Mouse (Mus musculus): ENCODE data around the gene Sema4c.

- TF ChIP-seq CTCF (IDR thresholded peaks at IDR 0.05; ENCODE audit: low read depth, low read length) = no peak
- no peak for TF ChIP-seq POLR2AphosphoS5 (IDR thresholded peaks at IDR 0.05; ENCODE audit: insufficient replicate concordance, low read depth, low read length)
- no peak for TF ChIP-seq GATA1 (IDR thresholded peaks at IDR 0.05; ENCODE audit: borderline replicate concordance, low read length)
- TF ChIP-seq TAL1 (conservative IDR thresholded peaks at IDR 0.05; ENCODE audit: low read depth, low read length) = no peak
- no peak for TF ChIP-seq GATA2 (IDR thresholded peaks at IDR 0.05; ENCODE audit: borderline replicate concordance, low read depth, low read length)
These were observed 37.2 kb upstream of the Sema4c start for GRCm38 (mm10) chr1:36595167-36595931.

Data from G1E (cell line).